Mouse (Mus musculus) spleen, adult 2 months (tissue): ENCODE data around the gene Pebp1. TPM values are rescaled to one million over a fixed set of nuclear protein-coding genes. Genes with fewer than 3 reads are reported as not detected.

Source experiments
- DNase-seq, 2 experiments: peaks; one replicate each; pipeline versions ENCODE4 v3.0.0 to v3.0.0-alpha.2; 2012 to 2021; ENCODE audit warnings: low spot score in 2 of 2, low read depth in 1 of 2
- H3K27ac ChIP-seq: fragments of 200-500 bp; 2 replicates; pipeline ENCODE4 v1.5.1; 2012; ENCODE audit warnings: low read length, inconsistent platforms; ENCODE audit not compliant: insufficient read depth
- H3K27me3 ChIP-seq: fragments of 200-500 bp; 2 replicates; pipeline ENCODE4 v1.6.1; 2012; ENCODE audit warnings: mild to moderate bottlenecking, moderate library complexity, low read length, inconsistent platforms; ENCODE audit not compliant: control insufficient read depth, insufficient read depth
- H3K36me3 ChIP-seq: fragments of 200-500 bp; 2 replicates; pipeline ENCODE4 v1.6.1; 2012; ENCODE audit warnings: mild to moderate bottlenecking, low read length, inconsistent platforms; ENCODE audit not compliant: control insufficient read depth, insufficient read depth
- H3K4me1 ChIP-seq: fragments of 200-500 bp; 2 replicates; pipeline ENCODE4 v1.6.1; 2011; ENCODE audit warnings: inconsistent platforms; ENCODE audit not compliant: control insufficient read depth, insufficient read depth, insufficient read length
- H3K4me3 ChIP-seq: fragments of 200-500 bp; 2 replicates; pipeline ENCODE4 v1.5.1; 2011; ENCODE audit warnings: mild to moderate bottlenecking, inconsistent platforms; ENCODE audit not compliant: insufficient read depth, insufficient read length; ENCODE audit errors: extremely low read depth
- CTCF ChIP-seq: fragments of 200-500 bp; IDR thresholded peaks from 2 replicates; pipeline ENCODE4 v1.5.1; 2011; ENCODE audit warnings: mild to moderate bottlenecking, inconsistent platforms; ENCODE audit not compliant: insufficient read depth, insufficient read length, insufficient replicate concordance; ENCODE audit errors: extremely low read depth
- POLR2A ChIP-seq: fragments of 200-500 bp; IDR thresholded peaks from 2 replicates; pipeline ENCODE4 v1.6.1; 2011; ENCODE audit warnings: low read depth, low read length, inconsistent platforms
- WGBS: fragments of 180-500 bp; shearing (Covaris S2); methylation state at CpG from one replicate; pipeline ENCODE4 v1.1.7; 2018; 5-methylcytosine and 5-hydroxymethylcytosine counted together
- polyA plus RNA-seq: library from polyadenylated mRNA; depleted of rRNA; stranded (reverse); fragments of >200 nt; gene quantifications from 2 replicates; pipeline ENCODE4 v1.2.3, GENCODE M21; 2012

Pebp1 gene
- polyA plus RNA-seq, 1 experiment = 191 TPM

DNA sequence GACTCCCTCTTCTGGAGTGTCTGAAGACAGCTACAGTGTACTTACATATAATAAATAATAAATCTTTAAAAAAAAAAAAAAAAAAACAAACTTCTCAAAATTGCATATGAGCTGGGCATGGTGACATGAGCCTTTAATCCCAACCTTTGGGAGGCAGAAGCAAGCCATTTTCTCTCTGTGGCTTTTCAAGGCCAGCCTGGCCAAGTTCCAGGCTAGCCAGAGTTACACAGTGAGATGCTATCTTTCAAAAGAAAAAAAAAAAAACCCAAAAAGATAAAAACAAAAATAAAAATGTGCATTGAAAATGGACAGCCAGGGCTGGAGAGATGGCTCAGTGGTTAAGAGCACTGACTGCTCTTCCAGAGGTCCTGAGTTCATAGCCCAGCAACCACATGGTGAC is 2.2 kb upstream of the Pebp1 start:
- no peak for TF ChIP-seq POLR2A
- no peak for TF ChIP-seq CTCF
- Histone ChIP-seq H3K36me3 (peaks cover 1% of the 10 kb centered on the region; the same call in 1 of the 2 replicates), H3K4me1 (peaks cover 6% of the 10 kb centered on the region), H3K27ac (no peak overlapping the region), H3K27me3 (no peaks in the 10 kb centered on the region), H3K4me3 (no peak overlapping the region)
- no peak for DNase-seq

DNA sequence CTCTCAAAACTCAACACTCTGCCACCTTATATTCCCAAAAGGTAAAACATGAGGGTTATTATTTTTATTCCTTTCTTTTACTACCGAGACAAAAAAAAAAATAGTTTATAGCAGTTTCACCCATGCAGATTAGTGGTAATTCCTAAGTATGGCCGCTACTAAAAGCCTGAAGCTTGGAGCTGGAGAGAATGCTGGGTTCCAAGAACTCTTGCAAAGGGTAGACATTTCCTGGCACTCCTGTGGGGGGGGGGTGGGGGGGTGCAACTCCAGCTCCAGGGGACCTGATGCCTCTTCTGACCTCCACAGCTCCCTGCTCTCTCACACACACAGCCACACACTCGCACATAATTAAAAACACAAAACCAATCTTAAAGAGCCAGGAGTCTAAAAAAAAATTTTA is 1.1 kb downstream of the Pebp1 start:
- H3K27ac ChIP-seq = no peak overlapping the region
- WGBS = 57% methylated on average over 3 of the region's 3 CpGs

DNA sequence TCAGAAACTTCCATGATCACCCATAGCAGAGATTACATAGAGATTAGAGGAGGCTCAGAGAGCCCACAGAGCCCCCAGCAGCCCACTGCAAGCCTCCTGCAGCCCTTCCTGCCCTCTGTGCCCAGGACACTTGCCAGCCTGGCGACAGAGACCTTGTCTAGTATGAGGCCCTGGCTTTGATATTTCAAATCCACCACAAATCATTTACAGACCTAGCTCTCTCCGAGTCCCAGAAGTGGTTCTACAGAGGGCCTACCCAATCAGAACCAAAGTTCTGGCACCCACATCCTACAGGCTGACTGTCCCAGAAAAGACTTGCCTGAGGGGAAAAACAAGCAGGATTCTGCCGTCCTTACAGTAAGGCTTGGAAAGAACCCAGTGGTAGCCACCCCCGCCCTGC is 2.2 kb downstream of the Pebp1 start:
- Histone ChIP-seq H3K4me3 (no peak overlapping the region), H3K36me3 (peaks cover 9% of the 10 kb centered on the region; the same call in 1 of the 2 replicates), H3K27me3 (no peaks in the 10 kb centered on the region), H3K27ac (no peak overlapping the region), H3K4me1 (peaks cover 6% of the 10 kb centered on the region)
- no peak for DNase-seq
- 88% methylated on average over 4 of the region's 4 CpGs for WGBS
- no peak for TF ChIP-seq CTCF
- no peak for TF ChIP-seq POLR2A

More for the DNA sequence above, 1.1 kb downstream of the Pebp1 start:
- no peak for TF ChIP-seq CTCF
- no peak for TF ChIP-seq POLR2A
- no peaks in the 10 kb centered on the region for H3K27me3 ChIP-seq
- peaks cover 6% of the 10 kb centered on the region for H3K4me1 ChIP-seq
- no peak for DNase-seq
- H3K4me3 ChIP-seq = no peak overlapping the region; the same call in 1 of the 2 replicates
- peaks cover 9% of the 10 kb centered on the region; the same call in 1 of the 2 replicates for H3K36me3 ChIP-seq

DNA sequence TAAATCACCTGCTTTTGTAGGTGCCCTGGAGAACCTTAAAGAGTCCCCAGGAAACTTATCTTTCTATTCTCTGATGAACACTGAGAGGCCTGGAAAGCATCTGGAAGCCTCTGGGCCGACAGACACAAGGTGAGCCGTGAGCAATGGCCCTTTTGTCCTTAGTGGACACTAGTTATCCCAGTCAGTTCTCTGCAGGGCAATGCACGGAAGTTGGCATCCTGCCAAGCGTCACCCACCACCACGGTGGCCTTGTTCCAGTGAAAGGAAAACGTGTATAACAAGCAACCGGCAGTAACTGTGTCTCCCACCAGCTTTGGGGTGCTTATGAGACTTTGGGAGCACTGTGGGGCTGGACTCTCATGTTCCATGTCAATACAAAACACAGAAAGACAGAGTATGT is 2.7 kb downstream of the Pebp1 start:
- no peak for DNase-seq
- Histone ChIP-seq H3K27me3 (no peaks in the 10 kb centered on the region), H3K4me1 (peaks cover 6% of the 10 kb centered on the region), H3K4me3 (no peak overlapping the region), H3K36me3 (peaks cover 9% of the 10 kb centered on the region; the same call in 1 of the 2 replicates), H3K27ac (no peak overlapping the region)
- TF ChIP-seq POLR2A = no peak
- no peak for TF ChIP-seq CTCF
- 77% methylated on average over 7 of the region's 7 CpGs for WGBS

DNA sequence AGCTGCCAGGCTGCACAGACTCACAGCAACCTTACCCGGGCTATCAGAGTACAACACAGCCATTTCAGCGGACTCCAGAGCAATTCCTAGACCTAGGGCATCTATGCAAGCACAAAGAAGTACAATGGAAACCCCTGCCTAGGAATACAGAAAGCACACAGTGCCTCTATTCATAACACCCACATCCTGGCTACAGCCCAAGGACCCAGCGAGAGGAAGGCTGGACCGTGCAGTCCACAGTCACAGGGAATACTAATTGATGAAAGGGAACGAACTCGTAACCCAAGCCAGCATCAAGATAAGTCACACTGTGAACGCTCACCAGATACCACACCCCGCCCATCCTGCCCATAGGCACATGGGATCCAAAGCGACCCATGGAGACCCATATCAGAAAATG is 3.4 kb downstream of the Pebp1 start:
- 90% methylated on average over 9 of the region's 9 CpGs for WGBS
- peaks cover 9% of the 10 kb centered on the region; the same call in 1 of the 2 replicates for H3K36me3 ChIP-seq
- H3K27me3 ChIP-seq = no peaks in the 10 kb centered on the region
- H3K4me1 ChIP-seq = peaks cover 6% of the 10 kb centered on the region
- no peak for DNase-seq
- H3K4me3 ChIP-seq = no peak overlapping the region
- TF ChIP-seq CTCF = no peak
- H3K27ac ChIP-seq = no peak overlapping the region

DNA sequence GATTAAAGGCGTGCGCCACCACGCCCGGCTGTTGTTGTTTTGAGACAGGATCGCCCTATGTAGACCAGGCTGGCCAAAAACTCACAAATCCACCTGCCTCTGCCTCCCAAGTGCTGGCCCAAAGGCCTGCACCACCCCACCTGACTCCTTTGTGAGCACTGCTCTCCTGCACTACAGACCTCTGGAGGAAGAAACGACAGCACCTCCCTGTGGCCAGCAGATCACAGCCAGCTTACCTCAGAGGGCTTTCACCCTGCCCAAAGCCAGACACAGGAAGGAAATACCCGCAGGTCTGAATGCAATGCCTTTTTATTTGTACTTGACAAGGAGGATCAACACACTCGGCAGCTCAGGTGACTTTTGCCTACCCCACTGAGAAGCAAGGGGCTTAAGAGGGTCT is 5.1 kb downstream of the Pebp1 start:
- TF ChIP-seq CTCF (no peak), POLR2A (no peak)

DNA sequence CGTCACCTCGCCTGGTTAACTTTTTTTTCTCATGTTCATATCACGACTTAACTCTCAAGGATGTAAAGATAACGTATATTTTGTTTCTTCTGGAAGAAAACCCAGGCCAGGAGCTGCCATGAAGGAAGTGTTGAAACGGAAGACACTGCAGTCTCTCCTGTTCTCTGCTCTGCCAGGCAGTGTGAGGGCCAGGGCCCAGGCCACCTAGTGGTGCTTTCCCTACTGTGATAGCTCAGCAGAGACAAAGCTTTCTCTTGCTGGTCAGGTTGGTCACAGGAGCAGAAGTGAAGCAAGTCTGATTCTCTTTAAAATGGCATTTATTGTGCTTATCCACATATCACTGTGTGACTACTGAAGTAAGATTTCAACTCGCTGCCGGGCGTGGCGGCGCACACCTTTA is 5.9 kb downstream of the Pebp1 start:
- Histone ChIP-seq H3K36me3 (peaks cover 9% of the 10 kb centered on the region; the same call in 1 of the 2 replicates), H3K27ac (no peak overlapping the region), H3K27me3 (no peaks in the 10 kb centered on the region), H3K4me1 (peaks cover under 1% of the 10 kb centered on the region), H3K4me3 (no peak overlapping the region)
- no peak for DNase-seq
- TF ChIP-seq POLR2A (no peak), CTCF (no peak)
- 93% methylated on average over 10 of the region's 10 CpGs for WGBS

More for the DNA sequence above, 5.1 kb downstream of the Pebp1 start:
- Histone ChIP-seq H3K27me3 (no peaks in the 10 kb centered on the region), H3K27ac (no peak overlapping the region), H3K4me3 (no peak overlapping the region), H3K4me1 (peaks cover 3% of the 10 kb centered on the region), H3K36me3 (peaks cover 9% of the 10 kb centered on the region; the same call in 1 of the 2 replicates)
- 70% methylated on average over 8 of the region's 8 CpGs for WGBS
- DNase-seq = no peak
